8 mouse cellular contexts compared by ENCODE assay signal in genomic region chr9:65787829-65788344, GRCm38 (mm10). TPM values are rescaled to one million over a fixed set of nuclear protein-coding genes. Genes with fewer than 3 reads are reported as not detected.
DNase-seq lines count a peak whose midpoint lies in the region; ATAC-seq and TF ChIP-seq lines count a peak whose summit lies in the region.

No protein-coding gene starts in this region.

- H3K27ac ChIP-seq in heart, embryonic 16.5 days (ENCODE audit: low read length) = peak overlapping the region; percentile 68
- H3K27ac ChIP-seq in neural tube, embryonic 12.5 days = peak overlapping the region; percentile 6; the same call in 1 of the 2 replicates
- peak overlapping the region; percentile 57 for H3K27ac ChIP-seq in liver, embryonic 16.5 days (ENCODE audit: low read length)
- H3K27ac ChIP-seq in stomach, postnatal 0 days (replicated peaks) = peak overlapping the region; percentile 81

- intact Hi-C loops in heart, postnatal 36 days (cut with DNase I) = no loop called here
- intact Hi-C loops in left cerebral cortex, postnatal 36 days (cut with DNase I) = loop anchor here (5.0 kb wide), 1 partner anchor 39 kb away; the partner anchor contains the start of gene Zfp609
- intact Hi-C loops in left cerebral cortex, postnatal 14 days (cut with DNase I) = no loop called here

- no peak for TF ChIP-seq EP300 in stomach, postnatal 0 days (optimal IDR thresholded peaks at IDR 0.05)

- WGBS in heart, embryonic 16.5 days = 32% methylated on average over 4 of the region's 4 CpGs
- WGBS in neural tube, embryonic 12.5 days = 86% methylated on average over 4 of the region's 4 CpGs
- WGBS in liver, embryonic 16.5 days (ENCODE audit: insufficient replicate concordance) = 37% methylated on average over 4 of the region's 4 CpGs
- 57% methylated on average over 4 of the region's 4 CpGs for WGBS in stomach, postnatal 0 days

- ATAC-seq in heart, embryonic 16.5 days (replicated peaks; ENCODE audit: extremely low read depth, insufficient read depth, low FRiP score) = no peak
- ATAC-seq in neural tube, embryonic 12.5 days (ENCODE audit: low FRiP score, low read depth) = no peak
- no peak for ATAC-seq in liver, embryonic 16.5 days (ENCODE audit: low read depth)
- no peak for ATAC-seq in stomach, postnatal 0 days (ENCODE audit: low FRiP score, low TSS enrichment)

- no peaks in the 10 kb centered on the region for H3K27me3 ChIP-seq in heart, embryonic 16.5 days (ENCODE audit: control insufficient read depth, insufficient read depth, low read length)
- H3K27me3 ChIP-seq in neural tube, embryonic 12.5 days (replicated peaks) = no peaks in the 10 kb centered on the region
- H3K27me3 ChIP-seq in liver, embryonic 16.5 days (ENCODE audit: control insufficient read depth, insufficient read depth, low read depth, low read length) = no peaks in the 10 kb centered on the region
- no peaks in the 10 kb centered on the region for H3K27me3 ChIP-seq in stomach, postnatal 0 days (ENCODE audit: control insufficient read depth, insufficient read depth, low read length)

- no peak overlapping the region for H3K4me3 ChIP-seq in heart, embryonic 16.5 days (ENCODE audit: low read length)
- H3K4me3 ChIP-seq in neural tube, embryonic 12.5 days = no peak overlapping the region
- H3K4me3 ChIP-seq in liver, embryonic 16.5 days (ENCODE audit: low read depth, low read length) = no peak overlapping the region
- no peak overlapping the region for H3K4me3 ChIP-seq in stomach, postnatal 0 days (ENCODE audit: low read depth, low read length)

- H3K9me3 ChIP-seq in heart, embryonic 16.5 days (replicated peaks; ENCODE audit: control insufficient read depth, low read length) = no peaks in the 10 kb centered on the region
- H3K9me3 ChIP-seq in neural tube, embryonic 12.5 days = no peaks in the 10 kb centered on the region
- H3K9me3 ChIP-seq in liver, embryonic 16.5 days (replicated peaks; ENCODE audit: control insufficient read depth, low read length) = no peaks in the 10 kb centered on the region
- no peaks in the 10 kb centered on the region for H3K9me3 ChIP-seq in stomach, postnatal 0 days (ENCODE audit: control insufficient read depth, low read length)

- H3K4me2 ChIP-seq in heart, embryonic 16.5 days (ENCODE audit: low read depth, low read length) = peak overlapping the region; percentile 49
- H3K4me2 ChIP-seq in neural tube, embryonic 12.5 days (replicated peaks) = no peak overlapping the region
- peak overlapping the region; percentile 37 for H3K4me2 ChIP-seq in liver, embryonic 16.5 days (ENCODE audit: low read depth, low read length)
- no peak overlapping the region for H3K4me2 ChIP-seq in stomach, postnatal 0 days (replicated peaks; ENCODE audit: low read depth)

- H3K36me3 ChIP-seq in heart, embryonic 16.5 days (ENCODE audit: control insufficient read depth, insufficient read depth) = no peaks in the 10 kb centered on the region
- H3K36me3 ChIP-seq in neural tube, embryonic 12.5 days = no peaks in the 10 kb centered on the region
- H3K36me3 ChIP-seq in liver, embryonic 16.5 days (ENCODE audit: control insufficient read depth, insufficient read depth) = no peaks in the 10 kb centered on the region
- H3K36me3 ChIP-seq in stomach, postnatal 0 days (ENCODE audit: control insufficient read depth, insufficient read depth, low read length) = no peaks in the 10 kb centered on the region

- H3K9ac ChIP-seq in heart, embryonic 16.5 days (ENCODE audit: low read length) = peak overlapping the region; percentile 3; the same call in 1 of the 2 replicates
- no peak overlapping the region for H3K9ac ChIP-seq in neural tube, embryonic 12.5 days
- no peak overlapping the region for H3K9ac ChIP-seq in liver, embryonic 16.5 days (ENCODE audit: low read depth, low read length)
- no peak overlapping the region for H3K9ac ChIP-seq in stomach, postnatal 0 days (ENCODE audit: low read length)

- peaks cover 60% of the 10 kb centered on the region for H3K4me1 ChIP-seq in heart, embryonic 16.5 days (ENCODE audit: control insufficient read depth, insufficient read depth, low read length)
- H3K4me1 ChIP-seq in neural tube, embryonic 12.5 days = peaks cover 34% of the 10 kb centered on the region
- peaks cover 37% of the 10 kb centered on the region for H3K4me1 ChIP-seq in liver, embryonic 16.5 days (ENCODE audit: control insufficient read depth, low read depth, low read length)
- peaks cover 17% of the 10 kb centered on the region for H3K4me1 ChIP-seq in stomach, postnatal 0 days (replicated peaks; ENCODE audit: control insufficient read depth, insufficient read depth)

- DNase-seq in heart, postnatal 36 days = no peak
- DNase-seq in neural tube, embryonic 10.5 days (ENCODE audit: extremely low spot score, low spot score) = no peak
- DNase-seq in stomach, postnatal 0 days (ENCODE audit: low spot score) = no peak
- DNase-seq in left cerebral cortex, postnatal 36 days (ENCODE audit: low spot score in 2 of 2) = no peak
- DNase-seq in left cerebral cortex, postnatal 14 days (ENCODE audit: low spot score in 2 of 2) = no peak

- no peak for TF ChIP-seq CTCF in stomach, postnatal 0 days (IDR thresholded peaks at IDR 0.05; ENCODE audit: low read depth)

RNA-seq across cellular contexts. Expression of gene Zfp609, which starts 39.5 kb away (rescaled TPM):
- 4.2 and 5.1 TPM in 2 replicates for polyA plus RNA-seq in heart, embryonic 16.5 days (2015; fragmentation: Nextera tagmentation; extraction: Ambion mirVana)
- 10 to 100 TPM; 22.6 to 25.3 TPM for total RNA-seq in heart, postnatal 36 days (2021)
- polyA plus RNA-seq in neural tube, embryonic 12.5 days (2016; fragmentation: Nextera tagmentation; extraction: Ambion mirVana) = 12.1 and 12.8 TPM in 2 replicates
- 1.4 and 1.7 TPM in 2 replicates for polyA plus RNA-seq in liver, embryonic 16.5 days (2015; fragmentation: Nextera tagmentation; extraction: Ambion mirVana)
- polyA plus RNA-seq in stomach, postnatal 0 days (2015; fragmentation: Nextera tagmentation; extraction: Ambion mirVana) = 2.4 and 2.7 TPM in 2 replicates
- total RNA-seq in left cerebral cortex, postnatal 36 days (2021) = 10 to 100 TPM; 45.2 to 53.4 TPM
- 10 to 100 TPM; 38.1 to 38.4 TPM for total RNA-seq in left cerebral cortex, postnatal 14 days (2021)

Comparison
In these comparisons a context has a peak if more than half of its experiments do, and no peak if none do; other contexts are left out.
1. H3K27ac ChIP-seq: peak in every context shown above with its lines; median percentile 81 in stomach, postnatal 0 days; 68 in heart, embryonic 16.5 days; 57 in liver, embryonic 16.5 days; 6 in neural tube, embryonic 12.5 days.
2. H3K4me2 ChIP-seq: peak in heart, embryonic 16.5 days (single experiment) and liver, embryonic 16.5 days (single experiment); none in neural tube, embryonic 12.5 days (single experiment) and stomach, postnatal 0 days (single experiment).